Mouse (Mus musculus) thymus, adult 2 months (tissue): ENCODE measurements around the gene Commd3. TPM values are rescaled to one million over a fixed set of nuclear protein-coding genes. Genes with fewer than 3 reads are reported as not detected.

Source experiments
- DNase-seq: peaks from one replicate; pipeline ENCODE4 v3.0.0; 2021
- H3K27ac ChIP-seq: fragments of 200-500 bp; 2 replicates; pipeline ENCODE4 v1.5.1; 2012; ENCODE audit warnings: low read length, control low read depth; ENCODE audit not compliant: control insufficient read depth, insufficient read depth
- H3K27me3 ChIP-seq: fragments of 200-500 bp; 2 replicates; pipeline ENCODE4 v1.6.1; 2012; ENCODE audit warnings: mild to moderate bottlenecking, low read length, moderate library complexity, mixed read lengths; ENCODE audit not compliant: control insufficient read depth, insufficient read depth
- H3K36me3 ChIP-seq: fragments of 200-500 bp; 2 replicates; pipeline ENCODE4 v1.6.1; 2012; ENCODE audit warnings: mild to moderate bottlenecking, low read length, moderate library complexity; ENCODE audit not compliant: control insufficient read depth, insufficient read depth
- H3K4me1 ChIP-seq: fragments of 200-500 bp; replicated peaks from 2 replicates; pipeline ENCODE4 v1.6.1; 2012; ENCODE audit warnings: low read length; ENCODE audit not compliant: control insufficient read depth, insufficient read depth
- H3K4me3 ChIP-seq: fragments of 200-500 bp; 2 replicates; pipeline ENCODE4 v1.5.1; 2012; ENCODE audit warnings: mild to moderate bottlenecking, low read length, control low read depth, moderate library complexity; ENCODE audit not compliant: control insufficient read depth, insufficient read depth
- CTCF ChIP-seq: fragments of 200-500 bp; IDR thresholded peaks from 2 replicates; pipeline ENCODE4 v1.5.1; 2012; ENCODE audit warnings: mild to moderate bottlenecking, control low read depth, low read length, moderate library complexity, borderline replicate concordance; ENCODE audit not compliant: control insufficient read depth, poor library complexity, insufficient read depth; ENCODE audit errors: extremely low read depth
- POLR2A ChIP-seq: fragments of 200-500 bp; IDR thresholded peaks from 2 replicates; pipeline ENCODE4 v1.6.1; 2012; ENCODE audit warnings: mild to moderate bottlenecking, low read length, control low read depth, moderate library complexity; ENCODE audit not compliant: control insufficient read depth, poor library complexity, insufficient read depth; ENCODE audit errors: extremely low read depth
- WGBS: fragments of 180-500 bp; shearing (Covaris S2); methylation state at CpG from one replicate; pipeline ENCODE4 v1.1.7; 2018; 5-methylcytosine and 5-hydroxymethylcytosine counted together
- polyA plus RNA-seq: library from polyadenylated mRNA; depleted of rRNA; stranded (reverse); fragments of >200 nt; gene quantifications from 2 replicates; pipeline ENCODE4 v1.2.3, GENCODE M21; 2012

Gene Commd3
- polyA plus RNA-seq, 1 experiment, result 57.8 TPM

GRCm38 (mm10) chr2:18690055-18690691 is 18.0 kb downstream of the Commd3 start:
- Histone ChIP-seq H3K4me1 (peaks cover 25% of the 10 kb centered on the region), H3K36me3 (no peaks in the 10 kb centered on the region), H3K27ac (no peak overlapping the region), H3K27me3 (peaks cover 32% of the 10 kb centered on the region), H3K4me3 (peak overlapping the region; percentile 41)
- TF ChIP-seq POLR2A (no peak), CTCF (no peak)
- peak; percentile 39 for DNase-seq
- under 1% methylated on average over 58 of the region's 58 CpGs for WGBS

DNA sequence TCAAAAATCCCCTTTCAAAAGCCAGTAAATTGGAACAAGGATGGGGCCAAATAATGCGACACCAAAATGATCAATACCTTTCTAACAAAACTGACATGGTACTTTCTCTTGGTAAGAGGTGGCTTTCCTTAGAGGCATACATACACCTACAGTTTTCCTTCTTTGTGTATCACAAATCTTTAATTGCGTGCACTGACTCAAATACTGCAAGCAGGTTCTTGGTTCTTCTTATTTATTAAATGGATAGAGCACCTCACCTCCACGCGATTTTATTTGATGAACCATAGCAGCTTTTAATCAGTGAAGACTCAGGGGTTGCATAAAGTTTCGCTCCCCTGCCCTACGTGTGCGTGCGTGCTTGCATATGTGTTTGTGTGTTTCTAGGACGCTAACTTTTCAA is 18.6 kb downstream of the Commd3 start:
- peaks cover 36% of the 10 kb centered on the region for H3K27me3 ChIP-seq
- H3K4me1 ChIP-seq, result peaks cover 25% of the 10 kb centered on the region
- no peak overlapping the region for H3K27ac ChIP-seq
- no peak for DNase-seq
- TF ChIP-seq CTCF (no peak), POLR2A (no peak)
- no peak overlapping the region for H3K4me3 ChIP-seq
- H3K36me3 ChIP-seq, result no peaks in the 10 kb centered on the region
- 8% methylated on average over 9 of the region's 9 CpGs for WGBS

- Histone ChIP-seq H3K27ac (no peak overlapping the region), H3K4me1 (peaks cover 25% of the 10 kb centered on the region), H3K27me3 (peaks cover 35% of the 10 kb centered on the region), H3K4me3 (no peak overlapping the region), H3K36me3 (no peaks in the 10 kb centered on the region)
- TF ChIP-seq POLR2A (no peak), CTCF (no peak)
- no peak for DNase-seq
These were observed 19.8 kb downstream of the Commd3 start for GRCm38 (mm10) chr2:18692031-18692430.

- Histone ChIP-seq H3K27me3 (peaks cover 34% of the 10 kb centered on the region), H3K4me3 (no peak overlapping the region), H3K27ac (no peak overlapping the region), H3K36me3 (no peaks in the 10 kb centered on the region), H3K4me1 (peaks cover 25% of the 10 kb centered on the region)
- 3% methylated on average over 1 of the region's 1 CpGs for WGBS
- no peak for DNase-seq
- no peak for TF ChIP-seq POLR2A
- TF ChIP-seq CTCF, result no peak
These were observed 20.4 kb downstream of the Commd3 start for GRCm38 (mm10) chr2:18692548-18692947.

GRCm38 (mm10) chr2:18693491-18693870 is 21.3 kb downstream of the Commd3 start:
- TF ChIP-seq CTCF (no peak), POLR2A (no peak)
- no peak overlapping the region for H3K27ac ChIP-seq
- DNase-seq, result no peak
- peaks cover 36% of the 10 kb centered on the region for H3K27me3 ChIP-seq
- peaks cover 26% of the 10 kb centered on the region for H3K4me1 ChIP-seq
- WGBS, result under 1% methylated on average over 5 of the region's 5 CpGs
- no peak overlapping the region for H3K4me3 ChIP-seq
- no peaks in the 10 kb centered on the region for H3K36me3 ChIP-seq

- no peak within 1 kb of the TSS for H3K27ac ChIP-seq
- peak within 1 kb of the TSS; percentile 64 for H3K4me3 ChIP-seq
- peaks cover 25% of the 10 kb centered on the region for H3K4me1 ChIP-seq
- TF ChIP-seq POLR2A, result no peak
- TF ChIP-seq CTCF, result 0 out of 2 replicates have a peak, but pooled peaks have one; percentile 34
- peak; percentile 48 for DNase-seq
- WGBS, result under 1% methylated on average over 61 of the region's 61 CpGs
- peaks cover 37% of the 10 kb centered on the region for H3K27me3 ChIP-seq
- no peaks in the 10 kb centered on the region for H3K36me3 ChIP-seq
These were observed 21.9 kb downstream of the Commd3 start, which contains the start of gene Spag6 for GRCm38 (mm10) chr2:18693871-18694610. Gene Spag6 (plus strand): TSS chr2:18694032.

DNA sequence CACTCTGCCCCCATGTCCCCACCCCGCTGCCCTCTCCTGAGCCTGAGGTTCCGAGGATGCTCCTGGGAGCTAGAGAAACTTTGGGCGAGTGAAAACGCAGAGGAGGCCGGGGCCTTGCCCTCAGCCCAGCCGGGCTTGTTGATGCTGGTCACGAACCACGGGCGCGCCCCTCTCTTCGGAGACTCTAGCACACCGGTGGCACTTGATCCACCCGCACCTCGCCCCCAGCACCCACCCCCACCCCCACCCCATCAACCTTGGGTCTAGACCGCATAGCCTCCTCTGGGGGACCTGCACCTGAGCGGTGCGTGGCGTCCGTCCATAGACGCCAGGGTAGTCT is 22.4 kb downstream of the Commd3 start:
- Histone ChIP-seq H3K27me3 (peaks cover 37% of the 10 kb centered on the region), H3K27ac (no peak overlapping the region), H3K4me3 (peak overlapping the region; percentile 64), H3K4me1 (peaks cover 19% of the 10 kb centered on the region), H3K36me3 (no peaks in the 10 kb centered on the region)
- TF ChIP-seq CTCF, result no peak
- no peak for TF ChIP-seq POLR2A
- under 1% methylated on average over 20 of the region's 20 CpGs for WGBS
- DNase-seq, result no peak
